Mouse (Mus musculus) layer of hippocampus, adult 2 months (tissue): ENCODE measurements at regions not wholly inside any gene's neighbourhood (a gene's known extent, or its start where the extent isn't known, plus 50 kb on each side); places are given as distances from the start of the nearest gene placed in this dataset.
"Not testable (repeated sequence)": the region's sequence is repeated elsewhere in the genome, so short reads cannot be mapped to it uniquely, and the experiment has no call there.

Source experiments
- DNase-seq, 2 experiments: peaks; one replicate each; pipeline ENCODE4 v3.0.0; 2022; ENCODE audit warnings: low spot score in 2 of 2
- H3K27ac ChIP-seq: fragments of 200-600 bp; 2 replicates; pipeline ENCODE4 v1.8.1; 2022
- H3K4me3 ChIP-seq: fragments of 200-600 bp; 2 replicates; pipeline ENCODE4 v1.8.1; 2022; ENCODE audit warnings: mild to moderate bottlenecking
- CTCF ChIP-seq: fragments of 200-600 bp; conservative IDR thresholded peaks from 2 replicates; pipeline ENCODE4 v1.8.1; 2022; ENCODE audit warnings: antibody characterized with exemption, mild to moderate bottlenecking, moderate library complexity
- microRNA-seq, 2 experiments: library from miRNA; unstranded; fragments of <30 nt; microRNA quantifications; one replicate each; pipeline ENCODE4 v1.2.0; 2021

- no peak for TF ChIP-seq CTCF
- DNase-seq: no peak
- Histone ChIP-seq H3K4me3 (no peak overlapping the region), H3K27ac (no peak overlapping the region)
Measured at GRCm38 (mm10) chr11:92228855-92229254, 651.5 kb upstream of the Kif2b start.

GRCm38 (mm10) chr11:92208980-92209548 is 631.7 kb upstream of the Kif2b start:
- no peak for TF ChIP-seq CTCF
- no peak for DNase-seq

GRCm38 (mm10) chr11:92178393-92178792 is 601.0 kb upstream of the Kif2b start:
- not testable (repeated sequence) for DNase-seq, H3K4me3 ChIP-seq, H3K27ac ChIP-seq

More at GRCm38 (mm10) chr11:92208980-92209548, 631.7 kb upstream of the Kif2b start:
- Histone ChIP-seq H3K27ac (no peak overlapping the region), H3K4me3 (no peak overlapping the region)

- no peak for TF ChIP-seq CTCF
- H3K27ac ChIP-seq: no peak overlapping the region
- H3K4me3 ChIP-seq: no peak overlapping the region
- no peak for DNase-seq
Measured at GRCm38 (mm10) chr11:92153124-92153523, 575.8 kb upstream of the Kif2b start.

- peak; percentile 68 for TF ChIP-seq CTCF
- no peak overlapping the region for H3K4me3 ChIP-seq
- DNase-seq: no peak
Measured at GRCm38 (mm10) chr11:92135677-92136076, 558.3 kb upstream of the Kif2b start.

GRCm38 (mm10) chr11:92134891-92135590 is 557.7 kb upstream of the Kif2b start:
- TF ChIP-seq CTCF: no peak
- Histone ChIP-seq H3K4me3 (no peak overlapping the region), H3K27ac (no peak overlapping the region)
- DNase-seq: no peak

More at GRCm38 (mm10) chr11:92135677-92136076, 558.3 kb upstream of the Kif2b start:
- no peak overlapping the region for H3K27ac ChIP-seq

GRCm38 (mm10) chr11:92084766-92085165 is 507.4 kb upstream of the Kif2b start:
- no peak overlapping the region for H3K27ac ChIP-seq
- no peak overlapping the region for H3K4me3 ChIP-seq
- TF ChIP-seq CTCF: no peak
- DNase-seq: no peak

GRCm38 (mm10) chr11:92041695-92042094 is 464.3 kb upstream of the Kif2b start:
- DNase-seq: no peak
- no peak overlapping the region for H3K27ac ChIP-seq
- no peak overlapping the region for H3K4me3 ChIP-seq
- peak; percentile 51 for TF ChIP-seq CTCF

- peak in 1 of 2 experiments; percentile 38 for DNase-seq
- Histone ChIP-seq H3K27ac (no peak overlapping the region), H3K4me3 (no peak overlapping the region)
- no peak for TF ChIP-seq CTCF
Measured at GRCm38 (mm10) chr11:92040161-92040560, 462.8 kb upstream of the Kif2b start.

GRCm38 (mm10) chr11:92018419-92018818 is 441.1 kb upstream of the Kif2b start:
- Histone ChIP-seq H3K27ac (no peak overlapping the region), H3K4me3 (no peak overlapping the region)
- no peak for TF ChIP-seq CTCF
- DNase-seq: no peak

- DNase-seq: peak; percentile 20 to 45
- TF ChIP-seq CTCF: no peak
- H3K27ac ChIP-seq: no peak overlapping the region
Measured at GRCm38 (mm10) chr11:92011284-92011683, 433.9 kb upstream of the Kif2b start.

GRCm38 (mm10) chr11:91995524-91995923 is 418.2 kb upstream of the Kif2b start:
- no peak overlapping the region for H3K4me3 ChIP-seq
- no peak for TF ChIP-seq CTCF
- H3K27ac ChIP-seq: no peak overlapping the region
- no peak for DNase-seq

More at GRCm38 (mm10) chr11:92011284-92011683, 433.9 kb upstream of the Kif2b start:
- no peak overlapping the region for H3K4me3 ChIP-seq

GRCm38 (mm10) chr11:91969531-91969930 is 392.2 kb upstream of the Kif2b start:
- Histone ChIP-seq H3K4me3 (no peak overlapping the region), H3K27ac (no peak overlapping the region)
- no peak for DNase-seq
- no peak for TF ChIP-seq CTCF

GRCm38 (mm10) chr11:91944336-91944735 is 367.0 kb upstream of the Kif2b start:
- Histone ChIP-seq H3K4me3 (no peak overlapping the region), H3K27ac (no peak overlapping the region)
- TF ChIP-seq CTCF: no peak
- DNase-seq: no peak

Small RNA genes lying in the stretch of these regions (microRNA-seq; reads per million reads assigned to microRNA genes)
- 0 to 0.32 reads per million in 2 experiments for gene Gm22702
